Mouse (Mus musculus): Measurements from ENCODE around the gene Kremen2. TPM values are rescaled to one million over a fixed set of nuclear protein-coding genes. Genes with fewer than 3 reads are reported as not detected.

The Kremen2 gene
- total RNA-seq, 4 experiments from 2014 or later, result 0.26 TPM; not detected in 3

Other genes with a start within 250 kb of the Kremen2 start
- gene Zfp213, start 181.6 kb downstream of the Kremen2 start, total RNA-seq (2022), result 1 to 10 TPM; 4.9 to 6.5 (median 5.8) TPM
- gene Zfp13, start 146.3 kb downstream of the Kremen2 start, total RNA-seq (2022), result 1 to 10 TPM; 1.9 to 5.9 (median 4.4) TPM
- not detected for gene Zscan10, start 145.0 kb downstream of the Kremen2 start, total RNA-seq (2022)
- gene Mmp25, start 100.6 kb downstream of the Kremen2 start, total RNA-seq (2022), result under 1 TPM in 1 of 4 experiments, not detected in 3; 0.06 TPM
- not detected for gene Bicdl2, start 85.3 kb downstream of the Kremen2 start, total RNA-seq (2022)
- gene Hcfc1r1, start 72.2 kb downstream of the Kremen2 start, total RNA-seq (2022), result 100 to 1,000 TPM; 200 to 231 (median 211) TPM
- gene Thoc6, start 72.0 kb downstream of the Kremen2 start, total RNA-seq (2022), result 10 to 100 TPM in 3 of 4 experiments, 1 to 10 TPM in 1; 8.8 to 11.6 (median 11.0) TPM
- gene Tnfrsf12a, start 68.4 kb downstream of the Kremen2 start, total RNA-seq (2022), result 100 to 1,000 TPM in 2 of 4 experiments, 10 to 100 TPM in 2; 55.7 to 113 (median 85.0) TPM
- not detected for gene Cldn6, start 66.6 kb downstream of the Kremen2 start, total RNA-seq (2022)
- under 1 TPM in 1 of 4 experiments, not detected in 3; 0.19 TPM for gene Cldn9, start 61.8 kb downstream of the Kremen2 start, total RNA-seq (2022)
- gene 1520401A03Rik, start 23.1 kb downstream of the Kremen2 start, total RNA-seq (2022), result not detected
- gene Pkmyt1, start 19.5 kb downstream of the Kremen2 start, total RNA-seq (2022), result 1 to 10 TPM in 2 of 4 experiments, under 1 TPM in 2; 0.78 to 1.5 (median 1.1) TPM
- 10 to 100 TPM; 22.4 to 29.0 (median 26.4) TPM for gene Paqr4, start 5.0 kb downstream of the Kremen2 start, total RNA-seq (2022)
- 10 to 100 TPM; 40.8 to 42.0 (median 40.9) TPM for gene Flywch1, start 25.8 kb upstream of the Kremen2 start, total RNA-seq (2022)
- gene Flywch2, start 40.2 kb upstream of the Kremen2 start, total RNA-seq (2022), result 1 to 10 TPM in 1 of 4 experiments, under 1 TPM in 2, not detected in 1; 0.41 to 1.2 (median 0.87) TPM
- gene Srrm2, start 44.7 kb upstream of the Kremen2 start, total RNA-seq (2022), result 100 to 1,000 TPM; 151 to 179 (median 164) TPM
- 100 to 1,000 TPM; 321 to 411 (median 362) TPM for gene Elob, start 83.3 kb upstream of the Kremen2 start, total RNA-seq (2022)
- gene Prss33, start 90.2 kb upstream of the Kremen2 start, total RNA-seq (2022), result not detected
- gene Prss32, start 98.0 kb upstream of the Kremen2 start, total RNA-seq (2022), result not detected
- under 1 TPM in 2 of 4 experiments, not detected in 2; 0.14 to 0.16 TPM for gene Prss41, start 98.3 kb upstream of the Kremen2 start, total RNA-seq (2022)
- gene Prss21, start 122.2 kb upstream of the Kremen2 start, total RNA-seq (2022), result not detected
- not detected for gene Dcpp1, start 135.0 kb upstream of the Kremen2 start, total RNA-seq (2022)
- gene Dcpp2, start 135.0 kb upstream of the Kremen2 start, total RNA-seq (2022), result not detected
- not detected for gene Dcpp3, start 171.6 kb upstream of the Kremen2 start, total RNA-seq (2022)
- not detected for gene Sbp, start 195.8 kb upstream of the Kremen2 start, total RNA-seq (2022)
- gene Sbpl, start 209.4 kb upstream of the Kremen2 start, total RNA-seq (2022), result not detected
- not detected for gene Prss30, start 234.7 kb upstream of the Kremen2 start, total RNA-seq (2022)